Comparison of ENCODE assay signal across 10 mouse cellular contexts in genomic region chr5:23246974-23247373, GRCm38 (mm10).
DNase-seq lines count a peak whose midpoint lies in the region; ATAC-seq lines count a peak whose summit lies in the region.
"Had no signal": no experiment of that assay in that cellular context is flagged by ENCODE, and none has a peak within 500 bp of the region (broad histone marks: within the 10 kb centered on the region; RNA-seq: fewer than 3 reads in every experiment).

No protein-coding gene starts in this region.

- WGBS in hindbrain, embryonic 10.5 days, result 47% methylated on average over 4 of the region's 4 CpGs
- 47% methylated on average over 4 of the region's 4 CpGs for WGBS in hindbrain, embryonic 13.5 days
- 50% methylated on average over 4 of the region's 4 CpGs for WGBS in limb, embryonic 11.5 days

- no peak for ATAC-seq in hindbrain, embryonic 13.5 days (ENCODE audit: low FRiP score)
- no peak for ATAC-seq in limb, embryonic 11.5 days (ENCODE audit: insufficient number of reproducible peaks, low FRiP score, low TSS enrichment, low read depth)
- ATAC-seq in erythroblast, adult 5-6 weeks (replicated peaks; ENCODE audit: low FRiP score, poor library complexity, severe bottlenecking), result no peak

- H3K4me2 ChIP-seq in hindbrain, embryonic 13.5 days, result no peak overlapping the region
- H3K4me2 ChIP-seq in limb, embryonic 11.5 days (ENCODE audit: low read depth, severe bottlenecking), result no peak overlapping the region
- H3K4me2 ChIP-seq: limb, embryonic 13.5 days had no signal

- H3K4me1 ChIP-seq in hindbrain, embryonic 10.5 days (replicated peaks), result 0 out of 2 replicates have a peak, but pooled peaks cover 6% of the 10 kb centered on the region
- no peaks in the 10 kb centered on the region for H3K4me1 ChIP-seq in hindbrain, embryonic 13.5 days (replicated peaks)
- no peaks in the 10 kb centered on the region for H3K4me1 ChIP-seq in limb, embryonic 11.5 days (ENCODE audit: control insufficient read depth, insufficient read depth, low read length)

- DNase-seq in hindbrain, embryonic 10.5 days (ENCODE audit: low spot score), result peak; percentile 53
- DNase-seq in 3T3-L1 (ENCODE audit: low read depth, low spot score), result peak; percentile 74
- DNase-seq in ES-CJ7 (ENCODE audit: low read depth, low spot score), result peak; percentile 63
- DNase-seq in cerebellum, postnatal 14 days, result peak; percentile 56 to 66
- DNase-seq in limb, embryonic 11.5 days (ENCODE audit: low spot score), result peak; percentile 75
- DNase-seq in spleen, postnatal 4 days (ENCODE audit: low spot score in 2 of 2), result peak; percentile 18 to 71

- H3K36me3 ChIP-seq in hindbrain, embryonic 10.5 days, result no peaks in the 10 kb centered on the region
- H3K36me3 ChIP-seq in hindbrain, embryonic 13.5 days, result no peaks in the 10 kb centered on the region
- H3K36me3 ChIP-seq in limb, embryonic 11.5 days (ENCODE audit: control insufficient read depth, insufficient read depth, low read length), result no peaks in the 10 kb centered on the region
- H3K36me3 ChIP-seq: limb, embryonic 13.5 days had no signal

- no peaks in the 10 kb centered on the region for H3K9me3 ChIP-seq in hindbrain, embryonic 10.5 days
- H3K9me3 ChIP-seq in hindbrain, embryonic 13.5 days, result no peaks in the 10 kb centered on the region
- no peaks in the 10 kb centered on the region for H3K9me3 ChIP-seq in limb, embryonic 11.5 days (ENCODE audit: control insufficient read depth, low read length)
- H3K9me3 ChIP-seq: limb, embryonic 13.5 days had no signal

- H3K27ac ChIP-seq in hindbrain, embryonic 10.5 days, result no peak overlapping the region
- no peak overlapping the region for H3K27ac ChIP-seq in hindbrain, embryonic 13.5 days
- no peak overlapping the region for H3K27ac ChIP-seq in limb, embryonic 11.5 days (replicated peaks; ENCODE audit: low read depth, low read length)
- H3K27ac ChIP-seq: limb, embryonic 13.5 days had no signal

- no peak overlapping the region for H3K9ac ChIP-seq in hindbrain, embryonic 13.5 days
- no peak overlapping the region for H3K9ac ChIP-seq in limb, embryonic 11.5 days (ENCODE audit: low read length)
- H3K9ac ChIP-seq: limb, embryonic 13.5 days had no signal

- H3K4me3 ChIP-seq in hindbrain, embryonic 10.5 days, result no peak overlapping the region
- no peak overlapping the region for H3K4me3 ChIP-seq in hindbrain, embryonic 13.5 days
- H3K4me3 ChIP-seq in limb, embryonic 11.5 days (ENCODE audit: low read depth, low read length), result no peak overlapping the region
- H3K4me3 ChIP-seq: erythroblast, embryonic 14.5 days; limb, embryonic 13.5 days had no signal

- no peaks in the 10 kb centered on the region for H3K27me3 ChIP-seq in hindbrain, embryonic 10.5 days (ENCODE audit: insufficient read depth, poor library complexity, severe bottlenecking)
- H3K27me3 ChIP-seq in hindbrain, embryonic 13.5 days, result no peaks in the 10 kb centered on the region
- H3K27me3 ChIP-seq in limb, embryonic 11.5 days (ENCODE audit: control insufficient read depth, insufficient read depth, low read length), result no peaks in the 10 kb centered on the region
- H3K27me3 ChIP-seq: limb, embryonic 13.5 days had no signal
